ENCODE assay signal across 16 mouse cellular contexts in genomic region chr13:30787036-30787320, GRCm38 (mm10). TPM values are rescaled to one million over a fixed set of nuclear protein-coding genes. Genes with fewer than 3 reads are reported as not detected.
DNase-seq lines count a peak whose midpoint lies in the region; TF ChIP-seq lines count a peak whose summit lies in the region.
"Had no signal": no experiment of that assay in that cellular context is flagged by ENCODE, and none has a peak within 500 bp of the region (broad histone marks: within the 10 kb centered on the region; RNA-seq: fewer than 3 reads in every experiment).

No protein-coding gene starts in this region.

- TF ChIP-seq CTCF in heart, adult 2 months (IDR thresholded peaks at IDR 0.05): no peak

- no peak for TF ChIP-seq EP300 in heart, adult 2 months (IDR thresholded peaks at IDR 0.05; ENCODE audit: insufficient read depth, low read depth, low read length)

- H3K79me2 ChIP-seq in heart, adult 2 months (replicated peaks; ENCODE audit: control insufficient read depth, insufficient read depth, low read length): no peaks in the 10 kb centered on the region

- peak; percentile 78 for DNase-seq in heart, adult 11 months
- no peak for DNase-seq in heart, adult 2 months
- peak; percentile 21 for DNase-seq in layer of hippocampus, adult 9-11 months
- DNase-seq in layer of hippocampus, postnatal 10 days (ENCODE audit: low spot score in 2 of 2): no peak
- peak; percentile 38 for DNase-seq in Muller cell, postnatal 12 days (ENCODE audit: inconsistent ontology term)
- DNase-seq in retina, embryonic 14.5 days (ENCODE audit: low spot score): peak; percentile 8
- no peak for DNase-seq in frontal cortex, postnatal 36 days (ENCODE audit: low spot score in 2 of 2)
- DNase-seq: adrenal gland, adult 2 months; cerebellum, adult 11 months; cerebellum, adult 9-11 months; gastrocnemius, postnatal 10 days; lung, postnatal 4 days had no signal

- intact Hi-C loops in heart, adult 2 months (cut with DNase I): no loop called here

- H3K4me1 ChIP-seq in heart, adult 2 months (ENCODE audit: control insufficient read depth, insufficient read depth, low read length): peaks cover 14% of the 10 kb centered on the region
- H3K4me1 ChIP-seq: neural tube, embryonic 12.5 days had no signal

- no peaks in the 10 kb centered on the region for H3K27me3 ChIP-seq in heart, adult 2 months (ENCODE audit: control insufficient read depth, insufficient read depth, low read length)
- H3K27me3 ChIP-seq: neural tube, embryonic 12.5 days had no signal

- 31% methylated on average over 2 of the region's 2 CpGs for WGBS in heart, adult 2 months

- no peak for TF ChIP-seq POLR2A in heart, adult 2 months (IDR thresholded peaks at IDR 0.05; ENCODE audit: insufficient read depth, low read depth, low read length)

- no peaks in the 10 kb centered on the region for H3K36me3 ChIP-seq in heart, adult 2 months (ENCODE audit: control insufficient read depth, insufficient read depth, low read length)
- H3K36me3 ChIP-seq: embryonic facial prominence, embryonic 10.5 days; neural tube, embryonic 12.5 days had no signal

- no peak overlapping the region for H3K27ac ChIP-seq in heart, adult 2 months
- H3K27ac ChIP-seq: embryonic facial prominence, embryonic 10.5 days; hindbrain, embryonic 14.5 days; neural tube, embryonic 12.5 days had no signal

- no peak overlapping the region for H3K4me3 ChIP-seq in heart, adult 2 months
- H3K4me3 ChIP-seq: embryonic facial prominence, embryonic 10.5 days; neural tube, embryonic 12.5 days had no signal

- no peak overlapping the region for H3K9ac ChIP-seq in heart, adult 2 months (ENCODE audit: low read depth, low read length)
- H3K9ac ChIP-seq: hindbrain, embryonic 14.5 days; neural tube, embryonic 12.5 days had no signal

RNA-seq across cellular contexts. Expression of gene Irf4, which starts 38.0 kb away (rescaled TPM):
- 1 to 10 TPM; 1.3 to 2.1 TPM for total RNA-seq in heart, adult 2 months (2021)
- 0.91 and 0.92 TPM in 2 replicates for polyA plus RNA-seq in heart, adult 2 months (2012; rRNA removed)
- under 1 TPM; 0.07 to 0.11 TPM for total RNA-seq in layer of hippocampus, postnatal 10 days (2021)
- polyA plus RNA-seq: limb, embryonic 11.5 days had no signal

Comparison
In these comparisons a context has a peak if more than half of its experiments do, and no peak if none do; other contexts are left out.
1. DNase-seq: peak in heart, adult 11 months (single experiment), layer of hippocampus, adult 9-11 months (single experiment), Muller cell, postnatal 12 days (single experiment) and retina, embryonic 14.5 days (single experiment); none in heart, adult 2 months (0 of 2), layer of hippocampus, postnatal 10 days (0 of 2) and frontal cortex, postnatal 36 days (0 of 2).